In genomic region chr11:104114690-104115089, GRCm38 (mm10) we compare ENCODE assay signal across 8 mouse cellular contexts. TPM values are rescaled to one million over a fixed set of nuclear protein-coding genes. Genes with fewer than 3 reads are reported as not detected.
A peak's percentile ranks its signal among the peaks of the same experiment; 100 is the strongest.
DNase-seq lines count a peak whose midpoint lies in the region; ATAC-seq and TF ChIP-seq lines count a peak whose summit lies in the region.

No protein-coding gene starts in this region.

- 3% methylated on average over 7 of the region's 7 CpGs for WGBS in heart, adult 2 months
- WGBS in intestine, postnatal 0 days: 4% methylated on average over 7 of the region's 7 CpGs
- 8% methylated on average over 7 of the region's 7 CpGs for WGBS in liver, embryonic 13.5 days (ENCODE audit: insufficient replicate concordance)

- peak; percentile 82 for DNase-seq in left cerebral cortex, postnatal 4 days
- DNase-seq in left cerebral cortex, postnatal 36 days (ENCODE audit: low spot score in 2 of 2): no peak
- DNase-seq in embryo, embryonic 11 days: peak; percentile 91
- peak; percentile 42 to 56 for DNase-seq in heart, adult 2 months
- peak; percentile 28 for DNase-seq in liver, embryonic 13.5 days
- peak; percentile 87 for DNase-seq in ovary, postnatal 14 days (ENCODE audit: low spot score)
- peak; percentile 77 to 90 for DNase-seq in urinary bladder, postnatal 4 days (ENCODE audit: low spot score in 2 of 2)

- no peaks in the 10 kb centered on the region for H3K36me3 ChIP-seq in heart, adult 2 months (ENCODE audit: control insufficient read depth, insufficient read depth, low read length)
- no peaks in the 10 kb centered on the region for H3K36me3 ChIP-seq in intestine, postnatal 0 days (ENCODE audit: control insufficient read depth, insufficient read depth)
- no peaks in the 10 kb centered on the region for H3K36me3 ChIP-seq in liver, embryonic 13.5 days

- no peak for TF ChIP-seq CTCF in heart, adult 2 months (IDR thresholded peaks at IDR 0.05)
- TF ChIP-seq CTCF in intestine, postnatal 0 days (IDR thresholded peaks at IDR 0.05; ENCODE audit: low read depth): 0 out of 2 replicates have a peak, but pooled peaks have one; percentile 25

- no peak for TF ChIP-seq EP300 in heart, adult 2 months (IDR thresholded peaks at IDR 0.05; ENCODE audit: insufficient read depth, low read depth, low read length)

- no peak overlapping the region for H3K9ac ChIP-seq in heart, adult 2 months (ENCODE audit: low read depth, low read length)
- H3K9ac ChIP-seq in intestine, postnatal 0 days (ENCODE audit: low read depth, low read length): no peak overlapping the region
- no peak overlapping the region for H3K9ac ChIP-seq in liver, embryonic 13.5 days

- H3K9me3 ChIP-seq in intestine, postnatal 0 days (ENCODE audit: control insufficient read depth): no peaks in the 10 kb centered on the region
- no peaks in the 10 kb centered on the region for H3K9me3 ChIP-seq in liver, embryonic 13.5 days (replicated peaks)

- H3K4me1 ChIP-seq in heart, adult 2 months (ENCODE audit: control insufficient read depth, insufficient read depth, low read length): no peaks in the 10 kb centered on the region
- no peaks in the 10 kb centered on the region for H3K4me1 ChIP-seq in intestine, postnatal 0 days (replicated peaks; ENCODE audit: control insufficient read depth, insufficient read depth, low read length)
- H3K4me1 ChIP-seq in liver, embryonic 13.5 days (replicated peaks): no peaks in the 10 kb centered on the region

- TF ChIP-seq POLR2A in heart, adult 2 months (IDR thresholded peaks at IDR 0.05; ENCODE audit: insufficient read depth, low read depth, low read length): no peak

- H3K4me2 ChIP-seq in intestine, postnatal 0 days (replicated peaks; ENCODE audit: low read depth): no peak overlapping the region
- no peak overlapping the region for H3K4me2 ChIP-seq in liver, embryonic 13.5 days

- ATAC-seq in intestine, postnatal 0 days: peak; percentile 67
- ATAC-seq in liver, embryonic 13.5 days (ENCODE audit: low read depth): peak; percentile 69

- no peak overlapping the region for H3K27ac ChIP-seq in heart, adult 2 months
- no peak overlapping the region for H3K27ac ChIP-seq in intestine, postnatal 0 days (ENCODE audit: low read depth, low read length)
- no peak overlapping the region for H3K27ac ChIP-seq in liver, embryonic 13.5 days

- intact Hi-C loops in left cerebral cortex, postnatal 4 days (cut with DNase I): no loop called here
- intact Hi-C loops in left cerebral cortex, postnatal 36 days (cut with DNase I): no loop called here
- intact Hi-C loops in heart, adult 2 months (cut with DNase I): no loop called here

- H3K79me2 ChIP-seq in heart, adult 2 months (replicated peaks; ENCODE audit: control insufficient read depth, insufficient read depth, low read length): no peaks in the 10 kb centered on the region

- H3K27me3 ChIP-seq in heart, adult 2 months (ENCODE audit: control insufficient read depth, insufficient read depth, low read length): no peaks in the 10 kb centered on the region
- H3K27me3 ChIP-seq in intestine, postnatal 0 days (replicated peaks; ENCODE audit: control insufficient read depth, insufficient read depth, low read length): no peaks in the 10 kb centered on the region
- H3K27me3 ChIP-seq in liver, embryonic 13.5 days: no peaks in the 10 kb centered on the region

- H3K4me3 ChIP-seq in heart, adult 2 months: no peak overlapping the region
- no peak overlapping the region for H3K4me3 ChIP-seq in intestine, postnatal 0 days (ENCODE audit: low read depth, low read length)
- H3K4me3 ChIP-seq in liver, embryonic 13.5 days (replicated peaks): no peak overlapping the region

RNA-seq across cellular contexts. Expression of gene Crhr1, which starts 18.0 kb away (rescaled TPM):
- 10 to 100 TPM; 23.8 to 26.0 TPM for total RNA-seq in left cerebral cortex, postnatal 4 days (2021)
- total RNA-seq in left cerebral cortex, postnatal 36 days (2021): 10 to 100 TPM; 29.9 to 31.5 TPM
- not detected for total RNA-seq in heart, adult 2 months (2021)
- not detected in 2 replicates for polyA plus RNA-seq in heart, adult 2 months (2012; rRNA removed)
- not detected in 2 replicates for polyA plus RNA-seq in intestine, postnatal 0 days (2015; fragmentation: Nextera tagmentation; extraction: Ambion mirVana)
- polyA plus RNA-seq in liver, embryonic 13.5 days (2015; fragmentation: Nextera tagmentation; extraction: Ambion mirVana): not detected in 2 replicates

Comparison
In these comparisons a context has a peak if more than half of its experiments do, and no peak if none do; other contexts are left out.
1. DNase-seq: peak in left cerebral cortex, postnatal 4 days (single experiment), embryo, embryonic 11 days (single experiment), heart, adult 2 months (2 of 2), liver, embryonic 13.5 days (single experiment), ovary, postnatal 14 days (single experiment) and urinary bladder, postnatal 4 days (2 of 2); none in left cerebral cortex, postnatal 36 days (0 of 2).
2. RNA of gene Crhr1, which starts 18.0 kb away (total RNA-seq): 29.9 to 31.5 TPM in left cerebral cortex, postnatal 36 days and 23.8 to 26.0 TPM in left cerebral cortex, postnatal 4 days; not detected in heart, adult 2 months; every median in the first group is over 10 times any median in the second.